Mouse (Mus musculus) ES-Bruce4 (cell line): ENCODE data around the gene Pcyt1b. TPM values are rescaled to one million over a fixed set of nuclear protein-coding genes. Genes with fewer than 3 reads are reported as not detected.

ENCODE experiments used
- H3K27ac ChIP-seq: 2 replicates; pipeline ENCODE4 v1.5.1; 2012; ENCODE audit warnings: low read length, inconsistent platforms; ENCODE audit not compliant: insufficient read depth
- H3K27me3 ChIP-seq: 2 replicates; pipeline ENCODE4 v1.6.1; 2012; ENCODE audit warnings: mild to moderate bottlenecking, low read length, inconsistent platforms; ENCODE audit not compliant: control insufficient read depth, poor library complexity, insufficient read depth, severe bottlenecking
- H3K36me3 ChIP-seq: 2 replicates; pipeline ENCODE4 v1.6.1; 2012; ENCODE audit warnings: inconsistent platforms, mild to moderate bottlenecking, low read length, moderate library complexity; ENCODE audit not compliant: control insufficient read depth, poor library complexity, insufficient read depth, severe bottlenecking
- H3K4me1 ChIP-seq: one replicate; pipeline ENCODE4 v1.8.1; 2011; ENCODE audit warnings: low read length; ENCODE audit not compliant: control insufficient read depth, insufficient read depth
- H3K4me3 ChIP-seq: 2 replicates; pipeline ENCODE4 v1.5.1; 2011; ENCODE audit warnings: low read depth, mild to moderate bottlenecking, low read length
- H3K9ac ChIP-seq: 2 replicates; pipeline ENCODE4 v1.6.1; 2012; ENCODE audit warnings: low read depth, mild to moderate bottlenecking, inconsistent platforms; ENCODE audit not compliant: poor library complexity, severe bottlenecking
- H3K9me3 ChIP-seq: replicated peaks from 2 replicates; pipeline ENCODE4 v1.6.1; 2012; ENCODE audit warnings: mild to moderate bottlenecking, low read length, inconsistent platforms; ENCODE audit not compliant: control insufficient read depth, poor library complexity, insufficient read depth, severe bottlenecking
- CTCF ChIP-seq: IDR thresholded peaks from one replicate; pipeline ENCODE4 v1.8.1; 2011; ENCODE audit warnings: low read depth, low read length
- EP300 ChIP-seq: IDR thresholded peaks from 2 replicates; pipeline ENCODE4 v1.6.1; 2011; ENCODE audit warnings: low read depth, low read length; ENCODE audit not compliant: insufficient read depth
- POLR2A ChIP-seq: IDR thresholded peaks from one replicate; pipeline ENCODE4 v1.8.1; 2011; ENCODE audit warnings: low read length; ENCODE audit not compliant: insufficient read depth
- polyA plus RNA-seq: library from polyadenylated mRNA; stranded (reverse); fragments of >200 nt; gene quantifications from 2 replicates; pipeline ENCODE4 v1.2.4, GENCODE M21; 2011; ENCODE audit warnings: low read depth; ENCODE audit not compliant: missing spikeins, insufficient read depth, insufficient read length

The Pcyt1b gene
- polyA plus RNA-seq, 1 experiment: 11.6 TPM

GRCm38 (mm10) chrX:93674836-93675795 is 20.5 kb downstream of the Pcyt1b start:
- TF ChIP-seq POLR2A: no peak
- TF ChIP-seq EP300: peak; percentile 36; the same call in 1 of the 2 replicates
- Histone ChIP-seq H3K9ac (peak overlapping the region; percentile 68; the same call in 1 of the 2 replicates), H3K4me3 (peak overlapping the region; percentile 83), H3K27me3 (no peaks in the 10 kb centered on the region), H3K27ac (peak overlapping the region; percentile 94), H3K4me1 (peaks cover 1% of the 10 kb centered on the region), H3K9me3 (no peaks in the 10 kb centered on the region), H3K36me3 (no peaks in the 10 kb centered on the region)

GRCm38 (mm10) chrX:93676228-93676627 is 21.6 kb downstream of the Pcyt1b start:
- Histone ChIP-seq H3K27ac (peak overlapping the region; percentile 94; the same call in 1 of the 2 replicates), H3K36me3 (no peaks in the 10 kb centered on the region), H3K4me3 (no peak overlapping the region), H3K9me3 (no peaks in the 10 kb centered on the region), H3K9ac (no peak overlapping the region), H3K4me1 (peaks cover 1% of the 10 kb centered on the region), H3K27me3 (no peaks in the 10 kb centered on the region)
- TF ChIP-seq POLR2A (no peak), EP300 (no peak), CTCF (no peak)

- Histone ChIP-seq H3K36me3 (no peaks in the 10 kb centered on the region), H3K4me3 (no peak overlapping the region), H3K27ac (no peak overlapping the region), H3K4me1 (no peaks in the 10 kb centered on the region), H3K27me3 (no peaks in the 10 kb centered on the region), H3K9ac (no peak overlapping the region), H3K9me3 (no peaks in the 10 kb centered on the region)
- TF ChIP-seq CTCF (no peak), EP300 (no peak), POLR2A (no peak)
These were observed 34.6 kb downstream of the Pcyt1b start for GRCm38 (mm10) chrX:93689287-93689686.

GRCm38 (mm10) chrX:93690672-93691071 is 36.0 kb downstream of the Pcyt1b start:
- H3K9ac ChIP-seq: no peak overlapping the region
- no peaks in the 10 kb centered on the region for H3K36me3 ChIP-seq
- no peak overlapping the region for H3K4me3 ChIP-seq
- no peak overlapping the region for H3K27ac ChIP-seq
- TF ChIP-seq POLR2A: no peak
- no peak for TF ChIP-seq CTCF
- no peak for TF ChIP-seq EP300
- H3K27me3 ChIP-seq: no peaks in the 10 kb centered on the region
- no peaks in the 10 kb centered on the region for H3K9me3 ChIP-seq
- H3K4me1 ChIP-seq: no peaks in the 10 kb centered on the region

GRCm38 (mm10) chrX:93697596-93697995 is 42.9 kb downstream of the Pcyt1b start:
- no peak for TF ChIP-seq POLR2A
- no peak for TF ChIP-seq EP300
- TF ChIP-seq CTCF: no peak
- Histone ChIP-seq H3K9ac (no peak overlapping the region), H3K4me1 (no peaks in the 10 kb centered on the region), H3K27ac (no peak overlapping the region), H3K36me3 (no peaks in the 10 kb centered on the region), H3K9me3 (no peaks in the 10 kb centered on the region), H3K27me3 (no peaks in the 10 kb centered on the region), H3K4me3 (no peak overlapping the region)
